Mouse (Mus musculus) adrenal gland, postnatal 14 days (tissue): ENCODE results near the gene Ppp1r36. TPM values are rescaled to one million over a fixed set of nuclear protein-coding genes. Genes with fewer than 3 reads are reported as not detected.

ENCODE experiments used
- total RNA-seq: library from RNA; stranded (reverse); gene quantifications from 2 replicates; pipeline ENCODE4 v1.2.3, GENCODE M21; 2021

The Ppp1r36 gene
- total RNA-seq, 1 experiment from 2014 or later: not detected

Other genes starting within 250 kb of the Ppp1r36 start
- gene Esr2, start 240.3 kb upstream of the Ppp1r36 start, total RNA-seq: not detected in 2 replicates
- gene Tex21, start 170.8 kb upstream of the Ppp1r36 start, total RNA-seq: not detected in 2 replicates
- gene Mthfd1, start 162.2 kb upstream of the Ppp1r36 start, total RNA-seq: 46.8 and 61.0 TPM in 2 replicates
- gene Akap5, start 92.6 kb upstream of the Ppp1r36 start, total RNA-seq: 3.4 and 4.3 TPM in 2 replicates
- 7.3 and 9.1 TPM in 2 replicates for gene Zbtb25, start 47.9 kb upstream of the Ppp1r36 start, total RNA-seq
- 6.4 and 7.0 TPM in 2 replicates for gene Zbtb1, start 47.3 kb upstream of the Ppp1r36 start, total RNA-seq
- 21.9 and 23.3 TPM in 2 replicates for gene Hspa2, start 13.4 kb upstream of the Ppp1r36 start, total RNA-seq
- 16.7 and 19.4 TPM in 2 replicates for gene Plekhg3, start 113.4 kb downstream of the Ppp1r36 start, total RNA-seq